Mouse (Mus musculus): ENCODE data around the gene Skap1.

The Skap1 gene

GRCm38 (mm10) chr11:96560229-96560628, 95.8 kb downstream of the Skap1 start:
- in situ Hi-C loops (cut with MboI, MseI) = no loop called here

- in situ Hi-C loops (cut with MboI, MseI) = no loop called here
Measured at GRCm38 (mm10) chr11:96564088-96564487, 99.7 kb downstream of the Skap1 start.

- in situ Hi-C loops (cut with MboI, MseI) = no loop called here
Measured at GRCm38 (mm10) chr11:96572515-96572914, 108.1 kb downstream of the Skap1 start.

GRCm38 (mm10) chr11:96576491-96577427, 112.4 kb downstream of the Skap1 start:
- in situ Hi-C loops (cut with MboI, MseI) = no loop called here

- in situ Hi-C loops (cut with MboI, MseI) = no loop called here
Measured at GRCm38 (mm10) chr11:96578551-96579283, 114.3 kb downstream of the Skap1 start.

GRCm38 (mm10) chr11:96581604-96582384, 117.4 kb downstream of the Skap1 start:
- in situ Hi-C loops (cut with MboI, MseI) = no loop called here

GRCm38 (mm10) chr11:96582595-96582994, 118.2 kb downstream of the Skap1 start:
- in situ Hi-C loops (cut with MboI, MseI) = no loop called here

GRCm38 (mm10) chr11:96589828-96590227, 125.4 kb downstream of the Skap1 start:
- in situ Hi-C loops (cut with MboI, MseI) = no loop called here

- in situ Hi-C loops (cut with MboI, MseI) = no loop called here
Measured at GRCm38 (mm10) chr11:96595890-96596289, 131.5 kb downstream of the Skap1 start.

- in situ Hi-C loops (cut with MboI, MseI) = no loop called here
Measured at GRCm38 (mm10) chr11:96596301-96596700, 131.9 kb downstream of the Skap1 start.

GRCm38 (mm10) chr11:96602806-96603205, 138.4 kb downstream of the Skap1 start:
- in situ Hi-C loops (cut with MboI, MseI) = no loop called here

GRCm38 (mm10) chr11:96604306-96604705, 139.9 kb downstream of the Skap1 start:
- in situ Hi-C loops (cut with MboI, MseI) = no loop called here

GRCm38 (mm10) chr11:96604751-96605450, 140.5 kb downstream of the Skap1 start:
- in situ Hi-C loops (cut with MboI, MseI) = no loop called here

- in situ Hi-C loops (cut with MboI, MseI) = no loop called here
Measured at GRCm38 (mm10) chr11:96605516-96605915, 141.1 kb downstream of the Skap1 start.

GRCm38 (mm10) chr11:96612596-96612995, 148.2 kb downstream of the Skap1 start:
- in situ Hi-C loops (cut with MboI, MseI) = no loop called here

GRCm38 (mm10) chr11:96616792-96617191, 152.4 kb downstream of the Skap1 start:
- in situ Hi-C loops (cut with MboI, MseI) = no loop called here

- in situ Hi-C loops (cut with MboI, MseI) = no loop called here
Measured at GRCm38 (mm10) chr11:96618789-96619445, 154.5 kb downstream of the Skap1 start.

- in situ Hi-C loops (cut with MboI, MseI) = no loop called here
Measured at GRCm38 (mm10) chr11:96619576-96619975, 155.2 kb downstream of the Skap1 start.

- in situ Hi-C loops (cut with MboI, MseI) = no loop called here
Measured at GRCm38 (mm10) chr11:96620006-96620405, 155.6 kb downstream of the Skap1 start.

- in situ Hi-C loops (cut with MboI, MseI) = no loop called here
Measured at GRCm38 (mm10) chr11:96620660-96621059, 156.3 kb downstream of the Skap1 start.

- in situ Hi-C loops (cut with MboI, MseI) = no loop called here
Measured at GRCm38 (mm10) chr11:96621167-96621566, 156.8 kb downstream of the Skap1 start.
